Mouse (Mus musculus) right cerebral cortex, postnatal 4 days (tissue): Measurements from ENCODE around the gene Lif.

Experiments
- DNase-seq: peaks from one replicate; pipeline ENCODE4 v3.0.0-alpha.2; 2022

Gene Lif

DNA sequence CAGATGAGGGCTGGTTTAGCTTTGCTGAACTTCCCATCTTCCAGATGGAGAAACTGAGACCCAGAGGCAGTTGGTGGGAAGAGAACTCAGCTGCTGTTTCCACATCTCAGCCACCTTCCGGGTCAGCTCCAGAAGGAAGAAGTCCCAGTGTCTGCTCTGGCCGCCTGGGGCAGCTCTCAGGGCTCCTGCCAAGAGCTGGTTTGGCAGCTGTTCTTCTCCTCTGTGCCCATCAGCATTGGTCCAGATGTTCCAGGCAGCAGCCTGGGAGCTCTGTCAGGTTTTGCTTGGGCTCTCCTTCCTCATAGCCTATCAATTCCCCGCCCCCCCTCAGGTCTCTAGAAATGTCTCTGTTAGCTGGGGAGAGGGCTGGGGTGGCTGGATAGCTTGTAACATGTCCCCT is 43.3 kb downstream of the Lif start:
- no peak for DNase-seq

GRCm38 (mm10) chr11:4302363-4302913 is 45.1 kb downstream of the Lif start:
- DNase-seq = no peak

GRCm38 (mm10) chr11:4303033-4303432 is 45.7 kb downstream of the Lif start:
- DNase-seq = no peak

DNA sequence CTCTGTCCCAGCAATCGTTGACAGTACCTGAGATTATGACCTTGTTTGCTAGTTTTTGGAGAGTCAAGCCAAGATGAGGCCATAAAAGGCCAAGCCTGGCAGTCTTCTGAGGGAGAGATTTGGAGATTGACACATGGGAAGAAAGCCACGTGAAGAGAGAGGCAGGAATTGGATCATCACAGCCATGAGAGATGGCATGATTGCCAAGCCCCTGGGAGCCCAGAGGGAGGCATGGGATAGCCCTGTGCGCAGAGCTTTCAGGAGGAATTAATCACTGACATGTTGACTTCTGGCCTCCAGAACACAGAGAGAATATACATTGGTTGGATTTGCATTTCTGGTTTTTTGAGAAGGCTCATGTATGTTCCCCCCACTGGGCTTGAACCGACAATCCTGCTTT is 46.8 kb downstream of the Lif start:
- no peak for DNase-seq

DNA sequence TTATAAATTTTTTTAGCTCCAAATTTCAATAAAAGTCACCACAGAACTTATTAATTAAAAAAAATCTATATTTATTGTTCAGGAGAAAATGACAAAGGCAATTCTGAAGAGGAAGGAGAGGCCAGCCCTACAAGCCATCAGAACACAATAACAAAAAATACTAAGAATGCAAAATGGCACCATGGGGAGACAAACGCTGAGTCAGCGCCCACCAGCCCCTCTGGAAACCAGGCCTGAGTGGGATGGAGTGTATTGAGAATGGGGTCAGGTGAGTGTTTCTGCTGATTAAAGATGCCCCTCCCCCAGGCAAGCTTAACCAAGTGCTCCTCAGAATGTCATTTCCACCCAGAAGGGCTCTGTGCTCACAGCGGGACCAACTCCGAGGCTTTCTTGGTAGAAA is 47.7 kb downstream of the Lif start:
- no peak for DNase-seq

DNA sequence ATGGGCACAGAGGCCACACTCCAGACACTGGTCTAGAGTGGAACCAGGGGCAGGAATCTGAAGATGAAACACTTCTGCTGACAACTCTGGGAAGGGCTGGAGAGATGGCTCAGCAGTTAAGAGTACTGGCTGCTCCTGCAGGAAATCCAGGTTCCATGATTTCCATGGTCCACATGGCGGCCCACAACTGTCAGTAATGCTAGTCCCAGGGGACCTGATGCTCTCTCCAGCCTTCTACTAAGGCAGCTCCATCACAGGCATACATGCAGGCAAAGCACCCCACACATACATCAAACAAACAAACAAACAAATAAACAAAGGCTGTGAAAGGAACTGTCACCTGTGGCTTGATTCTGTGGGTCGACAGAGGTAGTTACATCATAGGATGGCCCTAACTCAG is 48.7 kb downstream of the Lif start:
- DNase-seq = no peak

DNA sequence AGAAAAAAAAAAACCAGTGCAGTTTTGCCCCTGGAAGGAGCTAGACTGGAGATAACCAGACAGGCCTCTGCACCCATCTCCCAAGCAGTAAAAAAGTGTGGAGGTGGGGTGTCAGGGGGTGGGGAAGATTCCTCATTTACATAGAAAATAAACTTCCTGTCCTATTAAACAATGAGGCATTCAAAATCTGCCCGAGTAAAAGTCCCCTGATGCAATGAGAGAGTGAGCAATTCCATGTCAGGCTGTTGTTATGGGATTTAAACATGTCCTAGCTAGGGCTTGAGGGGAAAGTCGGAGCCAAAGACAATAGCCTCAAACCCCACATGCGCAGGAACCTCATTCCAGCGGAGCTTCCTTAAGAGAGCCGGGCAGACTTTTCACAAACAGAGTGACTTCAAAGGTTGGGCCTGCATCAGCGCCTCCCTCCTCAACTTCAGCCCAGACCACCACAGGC is 50.7 kb downstream of the Lif start:
- DNase-seq = no peak

- no peak for DNase-seq
Observed at GRCm38 (mm10) chr11:4308514-4309450, 51.4 kb downstream of the Lif start.

GRCm38 (mm10) chr11:4309613-4310012 is 52.3 kb downstream of the Lif start:
- no peak for DNase-seq

DNA sequence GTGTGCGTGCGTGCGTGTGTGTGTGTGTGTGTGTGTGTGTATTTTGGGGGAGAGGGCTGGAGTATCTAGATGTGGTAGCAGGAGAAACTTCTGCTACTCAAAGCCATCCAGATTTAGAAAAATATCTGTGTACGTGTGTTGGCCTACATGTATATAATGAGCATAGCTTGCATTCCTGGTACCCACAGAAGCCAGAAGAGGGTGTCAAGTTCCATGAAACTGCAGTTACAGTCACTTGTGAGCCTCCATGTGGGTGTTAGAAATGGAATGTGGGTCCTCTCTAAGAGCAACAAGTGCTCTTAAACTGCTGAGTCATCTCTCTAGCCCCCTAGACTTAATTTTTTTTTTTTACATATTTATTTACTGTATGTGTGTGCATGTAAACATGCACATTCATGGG is 53.0 kb downstream of the Lif start:
- no peak for DNase-seq

- no peak for DNase-seq
Observed at GRCm38 (mm10) chr11:4312180-4312579, 54.8 kb downstream of the Lif start.

DNA sequence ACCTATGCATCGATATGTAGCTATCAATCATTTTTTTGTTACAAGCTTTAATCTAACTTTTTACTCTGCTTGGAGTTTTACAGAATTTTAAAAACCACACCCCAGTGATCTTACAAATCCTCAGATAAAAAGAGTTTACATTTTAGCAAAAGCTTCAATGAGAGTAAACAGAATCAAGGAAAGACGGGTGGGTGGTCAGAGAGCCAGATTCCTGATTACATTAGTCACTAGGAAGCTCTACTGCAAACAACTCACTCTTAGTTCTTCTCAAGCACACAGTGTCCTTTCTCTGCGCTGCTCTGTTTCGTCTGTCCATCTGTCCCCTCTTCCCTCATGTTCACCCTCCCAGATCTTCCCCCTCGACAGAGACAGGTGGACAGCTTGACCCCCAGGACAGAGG is 59.9 kb downstream of the Lif start:
- no peak for DNase-seq

- no peak for DNase-seq
Observed at GRCm38 (mm10) chr11:4318011-4318410, 60.7 kb downstream of the Lif start.

DNA sequence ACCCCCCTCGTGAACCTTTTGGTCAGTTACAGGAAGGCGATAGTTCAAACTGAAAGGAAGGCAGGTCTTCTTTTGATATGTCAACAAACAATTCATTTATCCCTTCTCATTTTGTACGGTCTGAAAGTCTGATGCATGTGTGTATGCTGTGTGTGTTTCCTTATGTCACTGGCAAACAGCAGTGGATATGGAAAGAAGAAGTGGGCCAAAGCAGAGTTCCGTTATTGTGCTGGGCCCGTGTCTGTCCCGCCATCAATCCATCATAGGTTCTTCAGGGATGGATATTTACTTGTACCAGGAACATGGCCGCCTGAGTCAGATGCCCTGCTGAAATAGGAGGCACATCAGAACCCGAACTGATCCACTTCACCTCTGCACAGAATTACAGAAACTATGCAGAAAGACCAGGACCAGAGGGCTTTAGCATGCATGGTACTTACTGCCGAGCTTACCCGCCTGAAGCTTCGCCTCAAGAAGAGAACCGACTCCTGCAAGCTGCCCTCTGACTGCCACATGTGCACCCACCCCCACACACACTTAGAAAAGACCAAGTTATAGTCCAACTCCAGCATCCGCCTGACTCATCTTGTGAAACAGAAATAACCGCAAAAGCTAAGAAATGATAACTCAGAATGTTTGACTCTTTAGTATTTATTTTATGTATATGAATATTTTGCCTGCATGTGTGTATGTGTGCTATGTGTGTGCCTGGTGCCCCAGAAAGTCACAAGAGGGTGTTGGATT is 62.0 kb downstream of the Lif start:
- DNase-seq = no peak

GRCm38 (mm10) chr11:4320876-4321275 is 63.5 kb downstream of the Lif start:
- DNase-seq = no peak
